Mouse (Mus musculus): ENCODE data around the gene Lpcat4. TPM values are rescaled to one million over a fixed set of nuclear protein-coding genes. Genes with fewer than 3 reads are reported as not detected.

The Lpcat4 gene
- 70.0 and 77.7 TPM in 2 replicates for polyA plus RNA-seq (2012; rRNA removed)

- peak; percentile 50; the same call in 1 of the 2 replicates for TF ChIP-seq POLR2A (IDR thresholded peaks at IDR 0.05; ENCODE audit: control insufficient read depth, extremely low read depth, insufficient read depth, low read length, poor library complexity)
- peak; percentile 97 for TF ChIP-seq CTCF (IDR thresholded peaks at IDR 0.05; ENCODE audit: borderline replicate concordance, control insufficient read depth, extremely low read depth, insufficient read depth, low read length, poor library complexity)
- WGBS = under 1% methylated on average over 93 of the region's 94 CpGs
- peak; percentile 91 for DNase-seq
Measured at GRCm38 (mm10) chr2:112239212-112239934, at the start of gene Lpcat4. Gene Lpcat4 (plus strand): TSS chr2:112239468.

GRCm38 (mm10) chr2:112196859-112197258 lies 42.4 kb upstream of the Lpcat4 start:
- no peaks in the 10 kb centered on the region for H3K36me3 ChIP-seq (ENCODE audit: control insufficient read depth, insufficient read depth, low read length)
- WGBS = 6% methylated on average over 2 of the region's 2 CpGs
- no peak overlapping the region for H3K27ac ChIP-seq (ENCODE audit: control insufficient read depth, insufficient read depth, low read length)
- no peak overlapping the region for H3K4me3 ChIP-seq (ENCODE audit: control insufficient read depth, insufficient read depth, low read length)
- no peaks in the 10 kb centered on the region for H3K4me1 ChIP-seq (replicated peaks; ENCODE audit: control insufficient read depth, insufficient read depth, low read length)
- DNase-seq = peak; percentile 35
- no peaks in the 10 kb centered on the region for H3K27me3 ChIP-seq (ENCODE audit: control insufficient read depth, insufficient read depth, low read length)
- TF ChIP-seq CTCF (IDR thresholded peaks at IDR 0.05; ENCODE audit: borderline replicate concordance, control insufficient read depth, extremely low read depth, insufficient read depth, low read length, poor library complexity) (no peak), POLR2A (IDR thresholded peaks at IDR 0.05; ENCODE audit: control insufficient read depth, extremely low read depth, insufficient read depth, low read length, poor library complexity) (no peak)

More at GRCm38 (mm10) chr2:112239212-112239934, at the start of gene Lpcat4:
- Histone ChIP-seq H3K36me3 (ENCODE audit: control insufficient read depth, insufficient read depth, low read length) (no peaks in the 10 kb centered on the region), H3K27ac (ENCODE audit: control insufficient read depth, insufficient read depth, low read length) (no peak within 1 kb of the TSS), H3K27me3 (ENCODE audit: control insufficient read depth, insufficient read depth, low read length) (no peaks in the 10 kb centered on the region), H3K4me1 (replicated peaks; ENCODE audit: control insufficient read depth, insufficient read depth, low read length) (peaks cover 6% of the 10 kb centered on the region), H3K4me3 (ENCODE audit: control insufficient read depth, insufficient read depth, low read length) (peak within 1 kb of the TSS; percentile 97)

DNA sequence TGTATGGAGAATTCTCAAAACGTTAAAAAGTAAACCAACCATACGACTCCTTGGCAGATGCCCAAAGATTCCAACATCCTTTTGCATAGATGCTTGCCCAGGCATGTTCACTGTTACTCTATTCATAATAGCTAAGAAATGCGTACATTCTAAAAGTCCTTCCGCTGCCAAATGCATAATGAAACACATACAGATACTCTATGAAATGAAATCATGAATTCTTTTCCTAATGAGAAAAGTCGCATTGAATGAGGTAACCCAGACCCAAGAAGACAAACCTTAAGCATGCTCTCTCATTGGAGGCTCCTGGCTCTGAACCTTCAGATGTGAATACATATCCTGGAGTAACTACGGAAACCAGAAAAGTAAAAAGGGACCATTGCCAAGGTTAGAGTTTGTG lies 36.2 kb upstream of the Lpcat4 start:
- TF ChIP-seq CTCF (IDR thresholded peaks at IDR 0.05; ENCODE audit: borderline replicate concordance, control insufficient read depth, extremely low read depth, insufficient read depth, low read length, poor library complexity) = no peak
- no peak for TF ChIP-seq POLR2A (IDR thresholded peaks at IDR 0.05; ENCODE audit: control insufficient read depth, extremely low read depth, insufficient read depth, low read length, poor library complexity)
- Histone ChIP-seq H3K27ac (ENCODE audit: control insufficient read depth, insufficient read depth, low read length) (no peak overlapping the region), H3K4me3 (ENCODE audit: control insufficient read depth, insufficient read depth, low read length) (no peak overlapping the region), H3K4me1 (replicated peaks; ENCODE audit: control insufficient read depth, insufficient read depth, low read length) (no peaks in the 10 kb centered on the region), H3K27me3 (ENCODE audit: control insufficient read depth, insufficient read depth, low read length) (no peaks in the 10 kb centered on the region), H3K36me3 (ENCODE audit: control insufficient read depth, insufficient read depth, low read length) (no peaks in the 10 kb centered on the region)
- WGBS = 73% methylated on average over 6 of the region's 6 CpGs
- DNase-seq = no peak

DNA sequence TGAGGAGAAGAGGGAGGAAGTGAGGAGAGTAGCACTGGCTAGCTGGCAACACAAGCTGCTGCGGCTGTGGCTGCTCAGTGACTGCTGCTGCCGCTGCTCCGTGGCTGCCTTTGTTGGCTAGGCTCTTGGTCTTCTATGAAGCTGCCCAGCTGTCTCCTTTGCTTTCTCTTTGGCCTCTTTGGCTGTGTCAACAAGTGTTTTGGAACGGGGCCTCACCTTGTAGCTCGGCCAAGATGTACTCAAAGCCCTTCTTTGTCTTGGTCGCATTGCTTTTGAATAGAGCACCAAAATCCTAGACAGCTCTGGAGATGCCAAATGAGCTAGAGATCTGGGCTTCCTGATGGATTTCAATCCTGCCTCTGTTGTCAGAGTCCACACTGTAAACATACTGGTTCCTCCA lies 29.1 kb upstream of the Lpcat4 start:
- Histone ChIP-seq H3K4me3 (ENCODE audit: control insufficient read depth, insufficient read depth, low read length) (no peak overlapping the region), H3K27me3 (ENCODE audit: control insufficient read depth, insufficient read depth, low read length) (no peaks in the 10 kb centered on the region)
- no peak for DNase-seq

GRCm38 (mm10) chr2:112210699-112211098 lies 28.6 kb upstream of the Lpcat4 start:
- no peak for DNase-seq
- Histone ChIP-seq H3K27ac (ENCODE audit: control insufficient read depth, insufficient read depth, low read length) (no peak overlapping the region), H3K36me3 (ENCODE audit: control insufficient read depth, insufficient read depth, low read length) (no peaks in the 10 kb centered on the region), H3K27me3 (ENCODE audit: control insufficient read depth, insufficient read depth, low read length) (no peaks in the 10 kb centered on the region), H3K4me1 (replicated peaks; ENCODE audit: control insufficient read depth, insufficient read depth, low read length) (no peaks in the 10 kb centered on the region), H3K4me3 (ENCODE audit: control insufficient read depth, insufficient read depth, low read length) (no peak overlapping the region)
- 93% methylated on average over 2 of the region's 2 CpGs for WGBS
- TF ChIP-seq POLR2A (IDR thresholded peaks at IDR 0.05; ENCODE audit: control insufficient read depth, extremely low read depth, insufficient read depth, low read length, poor library complexity) = no peak
- TF ChIP-seq CTCF (IDR thresholded peaks at IDR 0.05; ENCODE audit: borderline replicate concordance, control insufficient read depth, extremely low read depth, insufficient read depth, low read length, poor library complexity) = no peak

More for the DNA sequence above, 29.1 kb upstream of the Lpcat4 start:
- TF ChIP-seq POLR2A (IDR thresholded peaks at IDR 0.05; ENCODE audit: control insufficient read depth, extremely low read depth, insufficient read depth, low read length, poor library complexity) (no peak), CTCF (IDR thresholded peaks at IDR 0.05; ENCODE audit: borderline replicate concordance, control insufficient read depth, extremely low read depth, insufficient read depth, low read length, poor library complexity) (no peak)
- 84% methylated on average over 6 of the region's 6 CpGs for WGBS
- Histone ChIP-seq H3K4me1 (replicated peaks; ENCODE audit: control insufficient read depth, insufficient read depth, low read length) (no peaks in the 10 kb centered on the region), H3K27ac (ENCODE audit: control insufficient read depth, insufficient read depth, low read length) (no peak overlapping the region), H3K36me3 (ENCODE audit: control insufficient read depth, insufficient read depth, low read length) (no peaks in the 10 kb centered on the region)

DNA sequence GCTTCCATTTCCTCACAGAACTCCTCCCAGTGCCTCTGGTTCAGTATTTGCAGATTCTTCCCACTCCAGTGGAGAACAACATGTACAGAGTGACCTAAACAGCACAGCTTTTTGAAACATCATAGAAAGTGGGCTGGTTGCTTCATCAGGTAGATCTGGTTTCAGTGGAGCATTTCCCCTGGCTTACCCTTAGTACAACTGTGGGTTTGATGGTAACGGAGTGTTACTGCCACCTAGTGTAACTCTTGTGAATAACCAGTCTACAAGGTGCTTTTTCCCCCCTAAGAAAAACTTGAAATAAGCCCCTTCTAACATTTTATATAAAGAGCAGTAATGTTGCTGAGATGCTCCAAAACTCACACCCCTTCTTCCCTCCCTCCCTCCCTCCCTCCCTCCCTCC lies 23.3 kb upstream of the Lpcat4 start:
- no peaks in the 10 kb centered on the region for H3K4me1 ChIP-seq (replicated peaks; ENCODE audit: control insufficient read depth, insufficient read depth, low read length)
- no peak for TF ChIP-seq POLR2A (IDR thresholded peaks at IDR 0.05; ENCODE audit: control insufficient read depth, extremely low read depth, insufficient read depth, low read length, poor library complexity)
- TF ChIP-seq CTCF (IDR thresholded peaks at IDR 0.05; ENCODE audit: borderline replicate concordance, control insufficient read depth, extremely low read depth, insufficient read depth, low read length, poor library complexity) = no peak
- no peaks in the 10 kb centered on the region for H3K36me3 ChIP-seq (ENCODE audit: control insufficient read depth, insufficient read depth, low read length)
- DNase-seq = no peak
- no peak overlapping the region for H3K27ac ChIP-seq (ENCODE audit: control insufficient read depth, insufficient read depth, low read length)
- H3K4me3 ChIP-seq (ENCODE audit: control insufficient read depth, insufficient read depth, low read length) = no peak overlapping the region
- H3K27me3 ChIP-seq (ENCODE audit: control insufficient read depth, insufficient read depth, low read length) = no peaks in the 10 kb centered on the region
- 11% methylated on average over 1 of the region's 1 CpGs for WGBS
